Mouse (Mus musculus): ENCODE results near the gene Mrpl14. TPM values are rescaled to one million over a fixed set of nuclear protein-coding genes. Genes with fewer than 3 reads are reported as not detected.

Mrpl14 gene
- polyA plus RNA-seq, 3 experiments from 2014 or later, result 74.5 to 88.1 (median 87.7) TPM

Other genes with a start within 250 kb of the Mrpl14 start
- gene Spats1, start 210.9 kb upstream of the Mrpl14 start, polyA plus RNA-seq (2017; shearing (Covaris generic)), result 1 to 10 TPM; 1.3 to 2.0 (median 1.7) TPM
- gene Aars2, start 179.5 kb upstream of the Mrpl14 start, polyA plus RNA-seq (2017; shearing (Covaris generic)), result 1 to 10 TPM; 2.2 to 2.7 (median 2.3) TPM
- gene Tcte1, start 162.9 kb upstream of the Mrpl14 start, polyA plus RNA-seq (2017; shearing (Covaris generic)), result not detected
- gene Tmem151b, start 136.6 kb upstream of the Mrpl14 start, polyA plus RNA-seq (2017; shearing (Covaris generic)), result under 1 TPM; 0.12 to 0.63 (median 0.14) TPM
- 10 to 100 TPM; 35.1 to 44.1 (median 43.1) TPM for gene Nfkbie, start 130.6 kb upstream of the Mrpl14 start, polyA plus RNA-seq (2017; shearing (Covaris generic))
- gene Slc35b2, start 122.4 kb upstream of the Mrpl14 start, polyA plus RNA-seq (2017; shearing (Covaris generic)), result 10 to 100 TPM; 30.2 to 38.1 (median 32.6) TPM
- gene Hsp90ab1, start 113.1 kb upstream of the Mrpl14 start, polyA plus RNA-seq (2017; shearing (Covaris generic)), result 1,000 to 10,000 TPM in 1 of 3 experiments, 100 to 1,000 TPM in 2; 939 to 1,028 (median 983) TPM
- gene Slc29a1, start 86.7 kb upstream of the Mrpl14 start, polyA plus RNA-seq (2017; shearing (Covaris generic)), result 100 to 1,000 TPM in 2 of 3 experiments, 10 to 100 TPM in 1; 72.2 to 131 (median 109) TPM
- gene Mymx, start 84.2 kb upstream of the Mrpl14 start, polyA plus RNA-seq (2017; shearing (Covaris generic)), result not detected
- not detected for gene Capn11, start 27.0 kb upstream of the Mrpl14 start, polyA plus RNA-seq (2017; shearing (Covaris generic))
- gene Tmem63b, start 583 bp downstream of the Mrpl14 start, polyA plus RNA-seq (2017; shearing (Covaris generic)), result 1 to 10 TPM; 2.0 to 2.7 (median 2.4) TPM
- gene 1600014C23Rik, start 47.5 kb downstream of the Mrpl14 start, polyA plus RNA-seq (2017; shearing (Covaris generic)), result not detected

Measured in inflammation-experienced regulatory T-cells, adult 6 months (primary cell).